Mouse (Mus musculus) forebrain, embryonic 10.5 days (tissue): Measurements from ENCODE around the gene Zfp12. TPM values are rescaled to one million over a fixed set of nuclear protein-coding genes. Genes with fewer than 3 reads are reported as not detected.
A peak's percentile ranks its signal among the peaks of the same experiment; 100 is the strongest.
"Not testable (repeated sequence)": the region's sequence is repeated elsewhere in the genome, so short reads cannot be mapped to it uniquely, and the experiment has no call there.

Source experiments
- DNase-seq: peaks from one replicate; pipeline ENCODE4 v3.0.0-alpha.2; 2017; ENCODE audit warnings: low spot score; ENCODE audit errors: extremely low spot score
- H3K27ac ChIP-seq: fragments of 300-500 bp; sonication (generic); 2 replicates; pipeline ENCODE4 v1.5.1; 2016; ENCODE audit warnings: mild to moderate bottlenecking
- H3K27me3 ChIP-seq: fragments of 300-500 bp; sonication (generic); 2 replicates; pipeline ENCODE4 v1.6.1; 2016; ENCODE audit warnings: mild to moderate bottlenecking; ENCODE audit not compliant: poor library complexity, severe bottlenecking
- H3K36me3 ChIP-seq: fragments of 300-500 bp; sonication (generic); replicated peaks from 2 replicates; pipeline ENCODE4 v1.6.1; 2016; ENCODE audit warnings: mild to moderate bottlenecking, moderate library complexity
- H3K4me1 ChIP-seq: fragments of 300-500 bp; sonication (generic); 2 replicates; pipeline ENCODE4 v1.6.1; 2016
- H3K4me3 ChIP-seq: fragments of 300-500 bp; sonication (generic); 2 replicates; pipeline ENCODE4 v1.5.1; 2016; ENCODE audit warnings: mild to moderate bottlenecking, moderate library complexity
- H3K9me3 ChIP-seq: fragments of 300-500 bp; sonication (generic); 2 replicates; pipeline ENCODE4 v1.6.1; 2016; ENCODE audit warnings: mild to moderate bottlenecking, moderate library complexity
- WGBS: fragments of 180-500 bp; shearing (Covaris S2); methylation state at CpG from one replicate; pipeline ENCODE4 v1.1.7; 2016; 5-methylcytosine and 5-hydroxymethylcytosine counted together
- polyA plus RNA-seq: library from polyadenylated mRNA; unstranded; fragments of >200 nt; fragmentation: Nextera tagmentation; extraction: Ambion mirVana; gene quantifications from 2 replicates; pipeline ENCODE4 v1.2.1, GENCODE M21; 2016

Gene Zfp12
- 19.7 and 24.1 TPM in 2 replicates for polyA plus RNA-seq

GRCm38 (mm10) chr5:143235028-143235693, at the start of gene Zfp12:
TSS of gene Zfp12 (plus strand) at chr5:143235163.
- peaks cover 35% of the 10 kb centered on the region for H3K36me3 ChIP-seq
- WGBS, result under 1% methylated on average over 58 of the region's 58 CpGs
- peak within 1 kb of the TSS; percentile 95 for H3K27ac ChIP-seq
- peak; percentile 93 for DNase-seq
- no peaks in the 10 kb centered on the region for H3K27me3 ChIP-seq
- no peaks in the 10 kb centered on the region for H3K9me3 ChIP-seq
- peak within 1 kb of the TSS; percentile 86 for H3K4me3 ChIP-seq
- peaks cover 26% of the 10 kb centered on the region for H3K4me1 ChIP-seq

DNA sequence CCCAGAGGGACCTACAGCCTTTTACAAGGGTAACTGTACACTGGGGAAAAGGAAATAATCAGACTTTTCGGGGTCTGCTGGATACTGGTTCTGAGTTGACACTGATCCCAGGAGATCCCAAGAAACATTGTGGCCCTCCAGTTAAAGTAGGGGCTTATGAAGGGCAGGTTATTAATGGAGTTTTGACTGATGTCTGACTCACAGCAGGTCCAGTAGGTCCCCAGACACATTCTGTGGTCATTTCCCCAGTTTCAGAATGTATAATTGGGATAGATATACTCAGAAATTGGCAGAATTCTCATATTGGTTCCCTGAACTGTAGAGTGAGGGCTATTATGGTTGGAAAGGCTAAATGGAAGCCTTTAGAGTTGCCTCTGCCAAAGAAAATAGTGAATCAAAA, 46.9 kb upstream of the Zfp12 start:
- not testable (repeated sequence) for H3K4me3 ChIP-seq, H3K4me1 ChIP-seq, DNase-seq, H3K27ac ChIP-seq, H3K36me3 ChIP-seq, H3K27me3 ChIP-seq, H3K9me3 ChIP-seq
- WGBS, result 92% methylated on average over 1 of the region's 1 CpGs

DNA sequence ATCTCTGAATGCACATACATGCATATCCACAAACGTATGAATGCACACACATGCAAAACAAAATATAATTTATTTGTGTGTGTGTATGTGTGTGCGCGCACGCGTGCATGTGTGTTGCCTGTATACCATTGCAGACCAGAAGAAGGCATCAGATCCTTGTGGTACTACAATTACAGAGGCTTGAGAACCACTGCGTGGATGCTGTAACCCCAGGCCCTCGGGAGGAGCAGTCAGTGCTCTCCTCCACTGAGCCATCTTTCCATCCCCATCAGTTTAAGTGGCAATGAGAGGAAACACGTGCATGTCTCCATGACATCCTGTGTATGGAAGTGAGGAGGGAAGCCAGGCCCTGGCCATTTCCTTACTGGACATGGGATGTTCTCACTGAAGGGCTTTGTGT, 42.2 kb upstream of the Zfp12 start:
- no peak overlapping the region for H3K4me3 ChIP-seq
- H3K27ac ChIP-seq, result no peak overlapping the region
- WGBS, result 90% methylated on average over 8 of the region's 8 CpGs
- no peaks in the 10 kb centered on the region for H3K9me3 ChIP-seq
- no peak for DNase-seq
- H3K36me3 ChIP-seq, result no peaks in the 10 kb centered on the region
- H3K4me1 ChIP-seq, result no peaks in the 10 kb centered on the region
- no peaks in the 10 kb centered on the region for H3K27me3 ChIP-seq

DNA sequence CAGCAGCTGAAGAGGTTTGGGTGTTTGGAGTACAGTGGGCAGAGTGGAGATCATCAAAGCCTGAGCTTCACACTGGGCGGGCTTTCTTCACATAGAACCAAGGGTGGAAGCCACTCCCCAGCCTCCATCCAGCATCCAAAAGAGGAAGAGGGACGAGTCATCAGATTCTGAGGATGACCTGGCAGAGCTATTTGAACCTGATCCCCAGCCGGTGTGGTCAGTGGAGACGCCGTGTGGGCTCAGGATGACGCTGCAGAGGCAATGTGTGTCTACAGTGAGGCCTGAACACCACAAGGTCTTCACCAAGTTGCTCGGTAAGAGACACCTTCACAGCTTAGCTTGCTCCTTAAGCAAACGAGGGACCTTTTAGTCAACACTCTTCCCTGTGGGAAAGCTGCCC, 40.2 kb upstream of the Zfp12 start:
- not testable (repeated sequence) for H3K9me3 ChIP-seq, H3K4me1 ChIP-seq, H3K4me3 ChIP-seq, H3K36me3 ChIP-seq, H3K27ac ChIP-seq, H3K27me3 ChIP-seq, DNase-seq
- 79% methylated on average over 8 of the region's 8 CpGs for WGBS

- Histone ChIP-seq H3K4me1 (no peaks in the 10 kb centered on the region), H3K4me3 (no peak overlapping the region), H3K27me3 (no peaks in the 10 kb centered on the region), H3K36me3 (no peaks in the 10 kb centered on the region), H3K27ac (no peak overlapping the region), H3K9me3 (no peaks in the 10 kb centered on the region)
- no peak for DNase-seq
- WGBS, result 88% methylated on average over 2 of the region's 2 CpGs
Observed at GRCm38 (mm10) chr5:143195166-143195565, 39.8 kb upstream of the Zfp12 start.

GRCm38 (mm10) chr5:143196506-143196905, 38.5 kb upstream of the Zfp12 start:
- no peaks in the 10 kb centered on the region for H3K36me3 ChIP-seq
- WGBS, result 88% methylated on average over 4 of the region's 4 CpGs
- H3K9me3 ChIP-seq, result no peaks in the 10 kb centered on the region
- H3K27me3 ChIP-seq, result no peaks in the 10 kb centered on the region
- H3K27ac ChIP-seq, result no peak overlapping the region
- H3K4me3 ChIP-seq, result no peak overlapping the region
- no peaks in the 10 kb centered on the region for H3K4me1 ChIP-seq
- DNase-seq, result no peak

GRCm38 (mm10) chr5:143205015-143205414, 29.9 kb upstream of the Zfp12 start:
- no peak for DNase-seq
- Histone ChIP-seq H3K27ac (no peak overlapping the region), H3K27me3 (no peaks in the 10 kb centered on the region), H3K4me1 (no peaks in the 10 kb centered on the region), H3K36me3 (no peaks in the 10 kb centered on the region), H3K4me3 (no peak overlapping the region), H3K9me3 (peaks cover 16% of the 10 kb centered on the region)
- WGBS, result 72% methylated on average over 3 of the region's 3 CpGs

- DNase-seq, result no peak
- Histone ChIP-seq H3K9me3 (peaks cover 3% of the 10 kb centered on the region), H3K27ac (no peak overlapping the region), H3K4me1 (no peaks in the 10 kb centered on the region), H3K4me3 (no peak overlapping the region), H3K36me3 (no peaks in the 10 kb centered on the region), H3K27me3 (no peaks in the 10 kb centered on the region)
- WGBS, result 91% methylated on average over 2 of the region's 2 CpGs
Observed at GRCm38 (mm10) chr5:143213832-143214231, 21.1 kb upstream of the Zfp12 start.

- H3K9me3 ChIP-seq, result no peaks in the 10 kb centered on the region
- WGBS, result 86% methylated on average over 5 of the region's 5 CpGs
- no peak for DNase-seq
- H3K36me3 ChIP-seq, result no peaks in the 10 kb centered on the region
- H3K27me3 ChIP-seq, result no peaks in the 10 kb centered on the region
- H3K27ac ChIP-seq, result no peak overlapping the region
- H3K4me3 ChIP-seq, result no peak overlapping the region
- no peaks in the 10 kb centered on the region for H3K4me1 ChIP-seq
Observed at GRCm38 (mm10) chr5:143220996-143221395, 14.0 kb upstream of the Zfp12 start.

- 91% methylated on average over 1 of the region's 1 CpGs for WGBS
- no peaks in the 10 kb centered on the region for H3K27me3 ChIP-seq
- H3K9me3 ChIP-seq, result no peaks in the 10 kb centered on the region
- no peak overlapping the region for H3K27ac ChIP-seq
- no peak for DNase-seq
- no peak overlapping the region for H3K4me3 ChIP-seq
- no peaks in the 10 kb centered on the region for H3K36me3 ChIP-seq
- H3K4me1 ChIP-seq, result no peaks in the 10 kb centered on the region
Observed at GRCm38 (mm10) chr5:143222287-143222686, 12.7 kb upstream of the Zfp12 start.

GRCm38 (mm10) chr5:143226790-143227189, 8.2 kb upstream of the Zfp12 start, which contains the start of gene Spdye4a:
TSS of gene Spdye4a (minus strand) at chr5:143226890.
- 87% methylated on average over 3 of the region's 3 CpGs for WGBS
- H3K27me3 ChIP-seq, result no peaks in the 10 kb centered on the region
- no peak for DNase-seq
- H3K27ac ChIP-seq, result no peak within 1 kb of the TSS
- no peaks in the 10 kb centered on the region for H3K4me1 ChIP-seq
- H3K9me3 ChIP-seq, result peaks cover 18% of the 10 kb centered on the region
- no peaks in the 10 kb centered on the region for H3K36me3 ChIP-seq
- no peak within 1 kb of the TSS for H3K4me3 ChIP-seq

- H3K27me3 ChIP-seq, result no peaks in the 10 kb centered on the region
- no peak for DNase-seq
- WGBS, result 57% methylated on average over 9 of the region's 9 CpGs
- H3K9me3 ChIP-seq, result no peaks in the 10 kb centered on the region
- H3K4me1 ChIP-seq, result peaks cover 26% of the 10 kb centered on the region
- H3K27ac ChIP-seq, result peak overlapping the region; percentile 95
- peak overlapping the region; percentile 86 for H3K4me3 ChIP-seq
- H3K36me3 ChIP-seq, result peaks cover 44% of the 10 kb centered on the region
Observed at GRCm38 (mm10) chr5:143236036-143236435, 1.1 kb downstream of the Zfp12 start.

DNA sequence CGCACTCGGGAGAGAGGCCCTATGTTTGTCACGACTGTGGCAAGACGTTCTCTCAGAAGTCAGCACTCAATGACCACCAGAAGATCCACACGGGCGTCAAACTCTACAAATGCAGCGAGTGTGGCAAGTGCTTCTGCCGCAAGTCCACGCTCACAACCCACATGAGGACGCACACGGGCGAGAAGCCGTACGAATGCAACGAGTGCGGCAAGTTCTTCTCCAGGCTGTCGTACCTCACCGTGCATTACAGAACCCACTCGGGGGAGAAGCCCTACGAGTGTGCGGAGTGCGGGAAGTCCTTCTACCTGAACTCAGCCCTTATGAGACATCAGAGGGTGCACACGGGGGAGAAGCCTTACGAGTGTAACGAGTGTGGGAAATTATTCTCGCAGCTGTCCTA, 10.0 kb downstream of the Zfp12 start:
- H3K27me3 ChIP-seq, result peaks cover 5% of the 10 kb centered on the region
- H3K4me3 ChIP-seq, result no peak overlapping the region
- no peaks in the 10 kb centered on the region for H3K4me1 ChIP-seq
- peaks cover 97% of the 10 kb centered on the region for H3K36me3 ChIP-seq
- H3K27ac ChIP-seq, result no peak overlapping the region
- no peaks in the 10 kb centered on the region for H3K9me3 ChIP-seq
- DNase-seq, result no peak
- 96% methylated on average over 26 of the region's 26 CpGs for WGBS

GRCm38 (mm10) chr5:143252039-143252438, 17.1 kb downstream of the Zfp12 start:
- Histone ChIP-seq H3K36me3 (peaks cover 79% of the 10 kb centered on the region), H3K27me3 (peaks cover 76% of the 10 kb centered on the region), H3K4me1 (peaks cover 25% of the 10 kb centered on the region), H3K9me3 (no peaks in the 10 kb centered on the region), H3K4me3 (no peak overlapping the region), H3K27ac (no peak overlapping the region)
- DNase-seq, result no peak
- 40% methylated on average over 6 of the region's 6 CpGs for whole genome bisulfite sequencing
